Mouse (Mus musculus): ENCODE measurements around the gene Lnpep.
"Not testable (repeated sequence)": the region's sequence is repeated elsewhere in the genome, so short reads cannot be mapped to it uniquely, and the experiment has no call there.

Gene Lnpep

GRCm38 (mm10) chr17:17624957-17625586, at the start of gene Lnpep:
Lnpep (minus strand) TSS chr17:17625050.
- in situ Hi-C loops (cut with MseI, MboI), result no loop called here

- in situ Hi-C loops (cut with MseI, MboI), result no loop called here
Measured at GRCm38 (mm10) chr17:17655829-17656176, 31.0 kb upstream of the Lnpep start.

- in situ Hi-C loops (cut with MseI, MboI), result no loop called here
Measured at GRCm38 (mm10) chr17:17654997-17655828, 30.4 kb upstream of the Lnpep start.

- in situ Hi-C loops (cut with MseI, MboI), result no loop called here
Measured at GRCm38 (mm10) chr17:17652570-17652969, 27.7 kb upstream of the Lnpep start.

- in situ Hi-C loops (cut with MseI, MboI), result loop anchor here (10.0 kb wide), 1 partner anchor 251 kb away; no protein-coding TSS in a partner anchor
Measured at GRCm38 (mm10) chr17:17645738-17646137, 20.9 kb upstream of the Lnpep start.

- in situ Hi-C loops (cut with MseI, MboI), result no loop called here
Measured at GRCm38 (mm10) chr17:17637387-17637786, 12.5 kb upstream of the Lnpep start.

GRCm38 (mm10) chr17:17636147-17636546, 11.3 kb upstream of the Lnpep start:
- in situ Hi-C loops (cut with MseI, MboI), result no loop called here

GRCm38 (mm10) chr17:17634033-17634432, 9.2 kb upstream of the Lnpep start:
- in situ Hi-C loops (cut with MseI, MboI), result no loop called here

GRCm38 (mm10) chr17:17631985-17632384, 7.1 kb upstream of the Lnpep start:
- in situ Hi-C loops (cut with MseI, MboI), result no loop called here

- in situ Hi-C loops (cut with MseI, MboI), result not testable (repeated sequence)
Measured at GRCm38 (mm10) chr17:17628237-17628879, 3.5 kb upstream of the Lnpep start.

- in situ Hi-C loops (cut with MseI, MboI), result no loop called here
Measured at GRCm38 (mm10) chr17:17627558-17627957, 2.7 kb upstream of the Lnpep start.

- in situ Hi-C loops (cut with MseI, MboI), result no loop called here
Measured at GRCm38 (mm10) chr17:17625887-17626679, 1.2 kb upstream of the Lnpep start.

GRCm38 (mm10) chr17:17624421-17624956, 361 bp downstream of the Lnpep start:
- in situ Hi-C loops (cut with MseI, MboI), result no loop called here

- in situ Hi-C loops (cut with MseI, MboI), result no loop called here
Measured at GRCm38 (mm10) chr17:17623890-17624420, 895 bp downstream of the Lnpep start.

- in situ Hi-C loops (cut with MseI, MboI), result no loop called here
Measured at GRCm38 (mm10) chr17:17623221-17623889, 1.5 kb downstream of the Lnpep start.

- in situ Hi-C loops (cut with MseI, MboI), result no loop called here
Measured at GRCm38 (mm10) chr17:17622576-17622975, 2.3 kb downstream of the Lnpep start.

GRCm38 (mm10) chr17:17621586-17621985, 3.3 kb downstream of the Lnpep start:
- in situ Hi-C loops (cut with MseI, MboI), result no loop called here

GRCm38 (mm10) chr17:17618463-17618862, 6.4 kb downstream of the Lnpep start:
- in situ Hi-C loops (cut with MseI, MboI), result no loop called here

GRCm38 (mm10) chr17:17617440-17618204, 7.2 kb downstream of the Lnpep start:
- in situ Hi-C loops (cut with MseI, MboI), result no loop called here

GRCm38 (mm10) chr17:17612336-17612735, 12.5 kb downstream of the Lnpep start:
- in situ Hi-C loops (cut with MseI, MboI), result no loop called here
